Mouse (Mus musculus) midbrain, embryonic 16.5 days (tissue): Measurements from ENCODE around the gene Il17a. TPM values are rescaled to one million over a fixed set of nuclear protein-coding genes. Genes with fewer than 3 reads are reported as not detected.

Source experiments
- ATAC-seq: fragments of 200-750 bp; cut with Nextera tagmentation; 2 replicates; pipeline ENCODE4 v1.8.0; 2017; ENCODE audit warnings: moderate TSS enrichment
- H3K27ac ChIP-seq: fragments of 300-500 bp; sonication (generic); 2 replicates; pipeline ENCODE4 v1.5.1; 2014; ENCODE audit warnings: mild to moderate bottlenecking, low read length, mixed read lengths
- H3K27me3 ChIP-seq: fragments of 300-500 bp; sonication (generic); 2 replicates; pipeline ENCODE4 v1.6.1; 2014; ENCODE audit warnings: low read depth, low read length, mixed read lengths; ENCODE audit not compliant: control insufficient read depth, insufficient read depth
- H3K36me3 ChIP-seq: fragments of 300-500 bp; sonication (generic); 2 replicates; pipeline ENCODE4 v1.6.1; 2014; ENCODE audit warnings: mild to moderate bottlenecking, low read length, moderate library complexity, mixed read lengths; ENCODE audit not compliant: control insufficient read depth, insufficient read depth
- H3K4me1 ChIP-seq: fragments of 300-500 bp; sonication (generic); 2 replicates; pipeline ENCODE4 v1.6.1; 2014; ENCODE audit warnings: mild to moderate bottlenecking, low read length, mixed read lengths; ENCODE audit not compliant: control insufficient read depth, insufficient read depth
- H3K4me2 ChIP-seq: fragments of 300-500 bp; sonication (generic); 2 replicates; pipeline ENCODE4 v1.6.1; 2014; ENCODE audit warnings: mild to moderate bottlenecking, low read length, mixed read lengths
- H3K4me3 ChIP-seq: fragments of 300-500 bp; sonication (generic); 2 replicates; pipeline ENCODE4 v1.5.1; 2014; ENCODE audit warnings: low read depth, mild to moderate bottlenecking, low read length, moderate library complexity, mixed read lengths
- H3K9ac ChIP-seq: fragments of 300-500 bp; sonication (generic); 2 replicates; pipeline ENCODE4 v1.6.1; 2014; ENCODE audit warnings: low read depth, low read length, mixed read lengths
- H3K9me3 ChIP-seq: fragments of 300-500 bp; sonication (generic); replicated peaks from 2 replicates; pipeline ENCODE4 v1.6.1; 2014; ENCODE audit warnings: mild to moderate bottlenecking, low read length, mixed read lengths; ENCODE audit not compliant: control insufficient read depth, poor library complexity, severe bottlenecking
- WGBS: fragments of 180-500 bp; shearing (Covaris S2); extraction: QIAGEN DNeasy Blood & Tissue Kit; methylation state at CpG from one replicate; pipeline ENCODE4 v1.1.7; 2014; 5-methylcytosine and 5-hydroxymethylcytosine counted together
- polyA plus RNA-seq: library from polyadenylated mRNA; unstranded; fragments of >200 nt; fragmentation: Nextera tagmentation; extraction: Ambion mirVana; gene quantifications from 2 replicates; pipeline ENCODE4 v1.2.1, GENCODE M21; 2015

Gene Il17a
- polyA plus RNA-seq, 1 experiment from 2014 or later: not detected

DNA sequence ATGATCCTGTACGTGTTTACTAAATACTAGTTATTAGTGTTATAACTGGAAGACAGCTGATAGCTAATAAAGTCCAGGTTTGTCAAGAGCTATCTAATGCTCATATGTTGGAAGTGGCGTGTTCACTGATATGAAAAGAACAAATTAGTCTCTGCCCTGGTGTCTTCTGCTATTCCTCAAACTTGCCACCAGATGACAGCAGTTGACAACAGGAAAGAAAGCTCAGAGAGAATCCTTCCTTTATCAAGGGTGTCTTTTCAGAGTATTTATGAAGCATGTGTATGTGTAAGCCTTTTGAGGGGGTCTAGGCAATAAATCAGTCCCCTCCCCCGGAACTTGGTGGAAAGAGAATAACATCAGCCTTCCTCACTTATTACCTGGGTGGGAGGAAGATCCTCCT is 30.7 kb upstream of the Il17a start:
- WGBS: 70% methylated on average over 3 of the region's 3 CpGs
- H3K4me3 ChIP-seq: no peak overlapping the region
- H3K9ac ChIP-seq: no peak overlapping the region
- H3K27ac ChIP-seq: no peak overlapping the region
- no peak for ATAC-seq
- H3K4me1 ChIP-seq: no peaks in the 10 kb centered on the region
- no peak overlapping the region for H3K4me2 ChIP-seq
- no peaks in the 10 kb centered on the region for H3K9me3 ChIP-seq
- no peaks in the 10 kb centered on the region for H3K36me3 ChIP-seq
- H3K27me3 ChIP-seq: no peaks in the 10 kb centered on the region

DNA sequence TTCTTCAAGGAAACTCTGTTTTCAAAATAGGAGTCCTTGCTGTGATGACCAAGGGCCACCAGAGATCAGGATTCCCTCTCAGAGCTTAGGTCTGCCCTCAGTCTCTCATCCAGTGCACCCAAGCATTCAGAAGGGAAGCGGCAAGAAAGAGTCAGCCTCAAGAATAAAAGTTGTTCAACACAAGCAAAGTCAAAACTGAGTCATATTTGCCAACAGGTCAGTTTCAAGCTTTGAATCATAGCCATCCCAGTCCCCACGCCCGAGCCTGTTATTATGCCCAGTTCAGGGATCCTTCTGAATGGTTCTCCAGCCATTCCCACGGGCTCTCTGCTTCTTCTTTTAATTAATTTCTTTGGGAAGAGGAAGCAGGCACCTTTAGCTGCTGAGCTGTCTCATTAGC is 5.9 kb downstream of the Il17a start:
- Histone ChIP-seq H3K36me3 (no peaks in the 10 kb centered on the region), H3K4me2 (no peak overlapping the region), H3K27ac (no peak overlapping the region), H3K4me3 (no peak overlapping the region), H3K9me3 (no peaks in the 10 kb centered on the region), H3K27me3 (no peaks in the 10 kb centered on the region), H3K9ac (no peak overlapping the region), H3K4me1 (no peaks in the 10 kb centered on the region)
- 81% methylated on average over 4 of the region's 4 CpGs for WGBS
- ATAC-seq: no peak

DNA sequence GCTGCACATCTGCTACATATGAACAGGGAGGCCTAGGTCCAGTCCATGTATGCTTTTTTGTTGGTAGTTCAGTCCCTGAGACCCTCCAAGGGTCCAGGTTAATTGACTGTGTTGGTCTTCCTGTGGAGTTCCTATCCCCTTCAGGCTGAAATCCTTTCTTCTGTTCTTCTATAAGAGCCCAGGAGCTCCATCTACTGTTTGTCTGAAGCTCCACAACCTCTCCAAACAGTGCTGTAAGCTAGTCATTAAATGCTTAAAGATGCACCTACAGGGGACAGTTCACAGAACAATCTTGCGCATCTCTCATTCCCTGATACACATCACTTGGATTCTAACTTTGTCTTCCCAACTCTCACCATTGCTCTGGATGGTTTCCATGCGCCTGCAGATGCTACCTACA is 7.8 kb downstream of the Il17a start:
- H3K27ac ChIP-seq: no peak overlapping the region
- ATAC-seq: no peak
- H3K36me3 ChIP-seq: no peaks in the 10 kb centered on the region
- WGBS: 86% methylated on average over 2 of the region's 2 CpGs
- no peaks in the 10 kb centered on the region for H3K4me1 ChIP-seq
- no peak overlapping the region for H3K4me3 ChIP-seq
- H3K27me3 ChIP-seq: no peaks in the 10 kb centered on the region
- no peaks in the 10 kb centered on the region for H3K9me3 ChIP-seq
- no peak overlapping the region for H3K9ac ChIP-seq
- H3K4me2 ChIP-seq: no peak overlapping the region

DNA sequence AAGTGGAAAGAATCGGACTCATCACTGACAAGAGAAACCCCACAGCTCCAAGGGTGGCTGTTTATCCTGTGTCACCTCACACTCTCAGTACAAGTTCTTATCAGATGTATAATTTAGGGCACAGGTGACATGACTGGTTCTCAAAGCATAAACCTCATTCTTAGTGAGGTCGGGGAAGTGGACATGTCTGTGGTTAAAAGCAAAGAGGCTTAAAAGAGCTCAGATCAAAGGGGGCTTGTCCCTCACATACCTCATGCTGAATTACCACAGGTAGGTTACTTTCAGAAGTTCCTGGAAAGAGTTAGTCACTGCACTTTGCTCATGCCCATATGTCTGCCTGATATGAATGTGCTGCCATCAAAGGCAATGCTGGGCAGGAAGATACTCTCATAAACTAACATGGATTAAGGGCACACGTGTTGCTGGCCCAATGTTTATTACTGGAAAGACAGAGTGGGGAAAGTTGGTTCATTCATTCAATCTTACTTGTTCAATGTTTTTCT is 9.8 kb downstream of the Il17a start:
- Histone ChIP-seq H3K9me3 (no peaks in the 10 kb centered on the region), H3K9ac (no peak overlapping the region), H3K27me3 (no peaks in the 10 kb centered on the region), H3K27ac (no peak overlapping the region), H3K4me2 (no peak overlapping the region), H3K4me3 (no peak overlapping the region), H3K4me1 (no peaks in the 10 kb centered on the region), H3K36me3 (no peaks in the 10 kb centered on the region)
- ATAC-seq: no peak
- 74% methylated on average over 3 of the region's 3 CpGs for WGBS

DNA sequence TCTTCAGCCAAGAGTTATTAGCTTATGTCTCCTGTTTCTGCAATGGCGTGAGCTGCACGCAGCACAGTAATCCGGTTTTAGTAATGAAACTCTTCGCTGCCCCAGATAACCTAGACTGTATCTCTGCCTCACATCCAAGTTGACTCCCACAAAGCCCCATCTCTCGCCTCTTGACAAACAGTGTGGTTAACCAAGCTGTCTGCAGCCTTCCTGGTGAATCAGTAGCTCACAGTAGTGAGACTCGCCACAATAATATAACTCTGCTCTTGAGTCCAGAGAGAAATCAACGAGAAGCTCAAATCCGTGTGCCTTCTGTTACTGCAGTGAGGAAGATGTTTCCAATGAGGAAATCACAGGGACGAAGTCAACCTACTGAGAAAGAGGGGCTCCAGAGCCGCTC is 23.7 kb downstream of the Il17a start:
- Histone ChIP-seq H3K9ac (no peak overlapping the region), H3K27me3 (no peaks in the 10 kb centered on the region), H3K27ac (no peak overlapping the region), H3K4me2 (no peak overlapping the region), H3K4me1 (no peaks in the 10 kb centered on the region), H3K36me3 (no peaks in the 10 kb centered on the region), H3K9me3 (no peaks in the 10 kb centered on the region), H3K4me3 (no peak overlapping the region)
- ATAC-seq: no peak
- WGBS: 89% methylated on average over 10 of the region's 10 CpGs

DNA sequence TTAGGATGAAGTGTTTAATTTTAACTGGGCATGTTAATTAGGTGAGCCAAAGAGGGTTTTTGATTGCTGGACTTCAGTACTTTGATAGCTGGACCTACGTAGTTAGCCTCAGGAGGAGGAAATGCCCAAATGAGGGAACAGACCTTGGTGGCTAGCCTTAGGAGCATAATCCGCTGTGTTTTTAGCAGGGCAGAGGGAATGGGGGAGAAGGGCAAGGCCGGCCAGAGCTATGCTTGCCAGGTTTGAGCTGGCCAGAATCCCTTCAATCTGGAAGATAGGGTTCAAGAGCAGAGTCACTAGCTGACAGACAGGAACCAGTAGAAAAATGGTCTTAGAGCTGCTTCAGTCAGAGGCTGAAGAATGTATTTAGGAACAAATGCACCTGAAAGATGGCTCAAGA is 26.9 kb downstream of the Il17a start:
- Histone ChIP-seq H3K9me3 (no peaks in the 10 kb centered on the region), H3K9ac (no peak overlapping the region), H3K4me3 (no peak overlapping the region), H3K4me2 (no peak overlapping the region), H3K4me1 (no peaks in the 10 kb centered on the region), H3K27ac (no peak overlapping the region), H3K36me3 (no peaks in the 10 kb centered on the region), H3K27me3 (no peaks in the 10 kb centered on the region)
- WGBS: 92% methylated on average over 3 of the region's 3 CpGs
- ATAC-seq: no peak

DNA sequence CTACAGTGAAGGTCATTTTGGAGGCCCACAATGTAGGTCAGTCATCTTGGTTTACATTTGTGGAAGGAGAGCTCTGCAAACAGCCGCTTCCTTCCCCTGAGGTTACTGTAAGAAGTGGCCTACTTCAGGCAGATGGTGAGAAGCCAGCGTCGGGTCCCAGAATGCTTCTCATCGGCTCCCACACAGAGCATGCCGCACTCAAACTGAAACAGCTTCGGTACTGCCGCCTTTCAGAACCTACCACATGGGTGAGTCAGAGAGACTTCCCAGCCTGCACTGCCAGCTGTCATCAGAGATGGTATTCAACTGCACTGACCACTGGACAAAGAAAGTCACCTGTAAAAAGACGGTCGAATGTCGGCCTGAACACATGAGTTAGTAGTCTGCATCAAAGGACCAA is 29.1 kb downstream of the Il17a start:
- WGBS: 91% methylated on average over 10 of the region's 10 CpGs
- ATAC-seq: no peak

DNA sequence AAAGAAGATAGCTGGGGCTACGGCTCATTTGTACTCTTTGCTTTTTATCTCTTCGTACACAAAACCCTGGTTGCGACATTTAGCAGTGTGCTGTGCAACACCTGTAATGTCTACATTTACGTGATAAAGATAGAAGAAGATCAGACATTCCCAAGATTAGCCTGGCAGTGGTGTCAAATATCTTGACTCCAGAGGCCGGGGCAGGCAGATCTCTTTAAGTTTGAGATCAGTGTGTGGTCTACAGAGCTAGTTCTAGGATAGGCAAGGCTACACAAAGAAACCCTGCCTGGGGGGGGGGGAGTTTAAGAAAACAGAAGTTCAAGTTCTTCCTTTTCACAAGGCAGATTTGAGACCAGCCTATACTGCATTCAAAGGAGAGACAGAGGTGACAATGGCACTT is 29.6 kb downstream of the Il17a start:
- no peak overlapping the region for H3K9ac ChIP-seq
- H3K4me1 ChIP-seq: no peaks in the 10 kb centered on the region
- no peak overlapping the region for H3K27ac ChIP-seq
- no peaks in the 10 kb centered on the region for H3K27me3 ChIP-seq
- H3K4me3 ChIP-seq: no peak overlapping the region
- no peaks in the 10 kb centered on the region for H3K36me3 ChIP-seq
- WGBS: 86% methylated on average over 5 of the region's 5 CpGs
- H3K9me3 ChIP-seq: no peaks in the 10 kb centered on the region
- no peak for ATAC-seq
- H3K4me2 ChIP-seq: no peak overlapping the region

More for the DNA sequence above, 29.1 kb downstream of the Il17a start:
- H3K27me3 ChIP-seq: no peaks in the 10 kb centered on the region
- no peaks in the 10 kb centered on the region for H3K4me1 ChIP-seq
- no peak overlapping the region for H3K27ac ChIP-seq
- no peak overlapping the region for H3K4me2 ChIP-seq
- H3K36me3 ChIP-seq: no peaks in the 10 kb centered on the region
- H3K4me3 ChIP-seq: no peak overlapping the region
- H3K9me3 ChIP-seq: no peaks in the 10 kb centered on the region
- H3K9ac ChIP-seq: no peak overlapping the region

DNA sequence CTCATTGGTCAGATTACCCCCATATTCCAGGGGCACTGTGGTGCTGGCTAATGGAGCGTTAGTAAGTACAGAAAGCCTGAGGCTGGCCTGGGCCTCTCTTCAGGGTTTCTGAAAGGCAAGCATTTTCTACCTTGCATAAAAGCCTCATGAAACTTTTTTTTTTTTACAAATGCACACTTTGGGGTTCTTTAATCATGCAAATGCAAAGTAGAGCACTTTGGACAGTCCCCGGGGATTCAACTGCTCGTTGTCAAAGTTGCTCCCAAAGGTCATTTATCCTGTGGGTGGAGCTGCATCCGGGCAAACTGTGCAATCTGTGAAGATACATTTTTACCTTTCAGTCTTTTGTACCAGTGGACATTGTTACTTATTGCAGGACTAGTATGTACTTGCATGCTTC is 30.7 kb downstream of the Il17a start:
- H3K9ac ChIP-seq: no peak overlapping the region
- no peaks in the 10 kb centered on the region for H3K36me3 ChIP-seq
- no peak overlapping the region for H3K27ac ChIP-seq
- H3K4me1 ChIP-seq: no peaks in the 10 kb centered on the region
- WGBS: 50% methylated on average over 4 of the region's 4 CpGs
- no peak for ATAC-seq
- no peak overlapping the region for H3K4me2 ChIP-seq
- no peaks in the 10 kb centered on the region for H3K9me3 ChIP-seq
- no peaks in the 10 kb centered on the region for H3K27me3 ChIP-seq
- H3K4me3 ChIP-seq: no peak overlapping the region

DNA sequence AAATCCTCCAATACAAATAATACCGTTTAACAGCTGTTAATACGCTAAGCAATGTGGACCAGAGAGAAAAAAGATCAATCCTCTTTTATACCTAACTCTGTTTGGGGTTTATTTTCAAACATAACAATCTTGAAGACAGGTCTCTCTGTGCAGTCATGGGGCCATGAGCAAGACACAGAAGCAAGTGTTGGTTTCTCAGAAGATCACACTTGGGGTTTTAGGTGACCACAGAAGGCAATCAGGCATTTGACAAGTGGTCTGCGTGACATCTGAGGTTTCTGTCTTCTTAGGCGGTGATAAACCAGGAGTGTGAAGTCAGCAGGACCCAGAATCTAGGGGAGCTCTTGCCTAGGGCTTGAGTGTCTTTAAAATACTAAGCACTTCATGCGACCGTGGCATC is 35.8 kb downstream of the Il17a start:
- H3K9ac ChIP-seq: no peak overlapping the region
- 86% methylated on average over 6 of the region's 6 CpGs for WGBS
- no peaks in the 10 kb centered on the region for H3K27me3 ChIP-seq
- no peaks in the 10 kb centered on the region for H3K36me3 ChIP-seq
- no peak overlapping the region for H3K4me2 ChIP-seq
- no peak overlapping the region for H3K27ac ChIP-seq
- ATAC-seq: no peak
- H3K4me1 ChIP-seq: no peaks in the 10 kb centered on the region
- no peaks in the 10 kb centered on the region for H3K9me3 ChIP-seq
- no peak overlapping the region for H3K4me3 ChIP-seq
